Mouse (Mus musculus) liver (tissue): ENCODE results near the gene Cd244a.

ENCODE experiments used
- DNase-seq: peaks from one replicate; pipeline ENCODE4 v3.0.0-alpha.2; 2020; ENCODE audit warnings: mixed read lengths

Cd244a gene

DNA sequence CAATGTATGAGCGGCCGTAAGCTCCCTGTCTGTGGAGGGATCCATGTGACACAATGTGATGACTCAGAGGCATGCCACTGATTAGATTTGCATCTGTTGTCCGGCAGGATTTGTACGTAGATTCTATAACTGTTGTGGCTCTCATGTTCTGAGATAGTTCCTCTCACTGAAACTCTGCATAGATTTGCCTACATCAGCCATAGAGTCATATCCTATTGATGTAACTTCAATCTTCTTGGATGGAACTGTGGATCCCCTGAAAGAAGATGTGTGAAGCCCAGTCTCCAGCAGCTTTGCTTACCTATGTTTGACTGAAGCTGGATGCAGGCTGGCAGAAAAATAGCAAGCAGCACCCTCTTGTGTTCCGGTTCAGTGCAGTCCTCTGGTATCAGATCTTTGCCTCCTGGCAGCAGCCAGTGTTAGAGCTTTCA, 99.6 kb downstream of the Cd244a start:
- no peak for DNase-seq
